Mouse (Mus musculus) adrenal gland, adult (tissue): ENCODE data around the gene Mier2.

Source experiments
- DNase-seq, 2 experiments: peaks; one replicate each; pipeline ENCODE4 v3.0.0; 2022 to 2023; ENCODE audit warnings: low spot score in 1 of 2; ENCODE audit not compliant: inconsistent age in 2 of 2

Mier2 gene

GRCm38 (mm10) chr10:79554330-79555237, at the start of gene Mier2:
Gene Mier2 (minus strand): TSS chr10:79555199.
- DNase-seq: peak; percentile 88 to 95

- DNase-seq: no peak
Observed at GRCm38 (mm10) chr10:79597936-79598230, 42.9 kb upstream of the Mier2 start.

- no peak for DNase-seq
Observed at GRCm38 (mm10) chr10:79597051-79597935, 42.3 kb upstream of the Mier2 start.

- no peak for DNase-seq
Observed at GRCm38 (mm10) chr10:79595590-79595929, 40.6 kb upstream of the Mier2 start.

GRCm38 (mm10) chr10:79594872-79595589, 40.0 kb upstream of the Mier2 start:
- DNase-seq: peak; percentile 52 to 85

- no peak for DNase-seq
Observed at GRCm38 (mm10) chr10:79594111-79594510, 39.1 kb upstream of the Mier2 start.

- no peak for DNase-seq
Observed at GRCm38 (mm10) chr10:79590702-79591101, 35.7 kb upstream of the Mier2 start.

- no peak for DNase-seq
Observed at GRCm38 (mm10) chr10:79587752-79588126, 32.7 kb upstream of the Mier2 start.

- DNase-seq: no peak
Observed at GRCm38 (mm10) chr10:79587061-79587751, 32.2 kb upstream of the Mier2 start, which contains the start of gene Theg. Gene Theg (minus strand): TSS chr10:79587331.

GRCm38 (mm10) chr10:79586243-79586642, 31.2 kb upstream of the Mier2 start:
- no peak for DNase-seq

GRCm38 (mm10) chr10:79585723-79586122, 30.7 kb upstream of the Mier2 start:
- no peak for DNase-seq

GRCm38 (mm10) chr10:79585136-79585535, 30.1 kb upstream of the Mier2 start:
- no peak for DNase-seq

GRCm38 (mm10) chr10:79584426-79584825, 29.4 kb upstream of the Mier2 start:
- no peak for DNase-seq

- DNase-seq: no peak
Observed at GRCm38 (mm10) chr10:79584021-79584420, 29.0 kb upstream of the Mier2 start.

GRCm38 (mm10) chr10:79581501-79581900, 26.5 kb upstream of the Mier2 start:
- no peak for DNase-seq

- peak in 1 of 2 experiments; percentile 45 for DNase-seq
Observed at GRCm38 (mm10) chr10:79580811-79581210, 25.8 kb upstream of the Mier2 start.

GRCm38 (mm10) chr10:79580356-79580755, 25.4 kb upstream of the Mier2 start:
- no peak for DNase-seq

GRCm38 (mm10) chr10:79579781-79580180, 24.8 kb upstream of the Mier2 start:
- no peak for DNase-seq

GRCm38 (mm10) chr10:79578891-79579290, 23.9 kb upstream of the Mier2 start:
- no peak for DNase-seq

- DNase-seq: no peak
Observed at GRCm38 (mm10) chr10:79578276-79578675, 23.3 kb upstream of the Mier2 start.

GRCm38 (mm10) chr10:79577376-79577775, 22.4 kb upstream of the Mier2 start:
- no peak for DNase-seq
